Mouse (Mus musculus): ENCODE data around the gene Fth1.
"Not testable (repeated sequence)": the region's sequence is repeated elsewhere in the genome, so short reads cannot be mapped to it uniquely, and the experiment has no call there.

Fth1 gene

GRCm38 (mm10) chr19:9980258-9980657, at the start of gene Fth1:
TSS of gene Fth1 (plus strand) at chr19:9980598.
- ATAC-seq (ENCODE audit: insufficient number of reproducible peaks, low FRiP score, low TSS enrichment) = no peak

- ATAC-seq (ENCODE audit: insufficient number of reproducible peaks, low FRiP score, low TSS enrichment) = not testable (repeated sequence)
Measured at GRCm38 (mm10) chr19:9931167-9931607, 49.2 kb upstream of the Fth1 start.

- ATAC-seq (ENCODE audit: insufficient number of reproducible peaks, low FRiP score, low TSS enrichment) = no peak
Measured at GRCm38 (mm10) chr19:9933908-9934307, 46.5 kb upstream of the Fth1 start.

GRCm38 (mm10) chr19:9936579-9936978, 43.8 kb upstream of the Fth1 start:
- ATAC-seq (ENCODE audit: insufficient number of reproducible peaks, low FRiP score, low TSS enrichment) = no peak

- ATAC-seq (ENCODE audit: insufficient number of reproducible peaks, low FRiP score, low TSS enrichment) = no peak
Measured at GRCm38 (mm10) chr19:9937428-9937827, 43.0 kb upstream of the Fth1 start.

- ATAC-seq (ENCODE audit: insufficient number of reproducible peaks, low FRiP score, low TSS enrichment) = no peak
Measured at GRCm38 (mm10) chr19:9938156-9938823, 42.1 kb upstream of the Fth1 start.

- ATAC-seq (ENCODE audit: insufficient number of reproducible peaks, low FRiP score, low TSS enrichment) = no peak
Measured at GRCm38 (mm10) chr19:9938824-9939303, 41.5 kb upstream of the Fth1 start.

- ATAC-seq (ENCODE audit: insufficient number of reproducible peaks, low FRiP score, low TSS enrichment) = no peak
Measured at GRCm38 (mm10) chr19:9939841-9940240, 40.6 kb upstream of the Fth1 start.

GRCm38 (mm10) chr19:9940903-9941302, 39.5 kb upstream of the Fth1 start:
- no peak for ATAC-seq (ENCODE audit: insufficient number of reproducible peaks, low FRiP score, low TSS enrichment)

GRCm38 (mm10) chr19:9941809-9942208, 38.6 kb upstream of the Fth1 start:
- ATAC-seq (ENCODE audit: insufficient number of reproducible peaks, low FRiP score, low TSS enrichment) = no peak

GRCm38 (mm10) chr19:9942539-9943533, 37.6 kb upstream of the Fth1 start:
- no peak for ATAC-seq (ENCODE audit: insufficient number of reproducible peaks, low FRiP score, low TSS enrichment)

GRCm38 (mm10) chr19:9945800-9946564, 34.4 kb upstream of the Fth1 start:
- ATAC-seq (ENCODE audit: insufficient number of reproducible peaks, low FRiP score, low TSS enrichment) = no peak

GRCm38 (mm10) chr19:9946986-9947385, 33.4 kb upstream of the Fth1 start:
- ATAC-seq (ENCODE audit: insufficient number of reproducible peaks, low FRiP score, low TSS enrichment) = no peak

GRCm38 (mm10) chr19:9952390-9952789, 28.0 kb upstream of the Fth1 start:
- ATAC-seq (ENCODE audit: insufficient number of reproducible peaks, low FRiP score, low TSS enrichment) = no peak

- ATAC-seq (ENCODE audit: insufficient number of reproducible peaks, low FRiP score, low TSS enrichment) = no peak
Measured at GRCm38 (mm10) chr19:9952912-9953311, 27.5 kb upstream of the Fth1 start.

- no peak for ATAC-seq (ENCODE audit: insufficient number of reproducible peaks, low FRiP score, low TSS enrichment)
Measured at GRCm38 (mm10) chr19:9954055-9954810, 26.2 kb upstream of the Fth1 start.

- no peak for ATAC-seq (ENCODE audit: insufficient number of reproducible peaks, low FRiP score, low TSS enrichment)
Measured at GRCm38 (mm10) chr19:9954811-9955202, 25.6 kb upstream of the Fth1 start.

- no peak for ATAC-seq (ENCODE audit: insufficient number of reproducible peaks, low FRiP score, low TSS enrichment)
Measured at GRCm38 (mm10) chr19:9955438-9955837, 25.0 kb upstream of the Fth1 start.

GRCm38 (mm10) chr19:9956624-9957388, 23.6 kb upstream of the Fth1 start:
- no peak for ATAC-seq (ENCODE audit: insufficient number of reproducible peaks, low FRiP score, low TSS enrichment)
